Mouse (Mus musculus): ENCODE results near the gene Atcay. TPM values are rescaled to one million over a fixed set of nuclear protein-coding genes. Genes with fewer than 3 reads are reported as not detected.

Gene Atcay
- polyA plus RNA-seq, 1 experiment, result 2.4 TPM

DNA sequence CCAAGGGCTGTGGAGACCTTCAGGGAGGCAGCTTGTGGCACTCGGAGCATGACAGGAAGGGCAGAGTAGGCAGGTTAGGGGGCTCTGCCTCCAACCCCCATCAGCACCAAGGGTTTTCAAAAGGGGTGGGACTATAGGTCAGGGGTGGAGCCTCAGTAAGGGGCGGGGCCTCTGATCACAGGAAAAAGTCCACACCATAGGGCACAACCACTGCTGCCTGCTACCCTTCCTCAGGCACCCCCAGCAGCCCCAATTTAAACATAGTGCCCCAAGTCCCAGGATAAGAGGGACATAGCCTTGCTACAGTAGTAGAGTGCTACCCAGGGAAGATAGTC lies 68.3 kb downstream of the Atcay start:
- no peaks in the 10 kb centered on the region for H3K27me3 ChIP-seq (ENCODE audit: control insufficient read depth, insufficient read depth, low read length)
- WGBS, result 69% methylated on average over 2 of the region's 2 CpGs
- peaks cover 12% of the 10 kb centered on the region for H3K4me1 ChIP-seq (replicated peaks; ENCODE audit: control insufficient read depth, insufficient read depth, low read length)
- H3K36me3 ChIP-seq (ENCODE audit: control insufficient read depth, insufficient read depth, low read length), result peaks cover 4% of the 10 kb centered on the region; the same call in 1 of the 2 replicates
- no peak for DNase-seq
- TF ChIP-seq CTCF (IDR thresholded peaks at IDR 0.05; ENCODE audit: borderline replicate concordance, control insufficient read depth, extremely low read depth, insufficient read depth, low read length, poor library complexity) (no peak), POLR2A (IDR thresholded peaks at IDR 0.05; ENCODE audit: control insufficient read depth, extremely low read depth, insufficient read depth, low read length, poor library complexity) (no peak)
- H3K4me3 ChIP-seq (ENCODE audit: control insufficient read depth, insufficient read depth, low read length), result no peak overlapping the region
- no peak overlapping the region for H3K27ac ChIP-seq (ENCODE audit: control insufficient read depth, insufficient read depth, low read length)

DNA sequence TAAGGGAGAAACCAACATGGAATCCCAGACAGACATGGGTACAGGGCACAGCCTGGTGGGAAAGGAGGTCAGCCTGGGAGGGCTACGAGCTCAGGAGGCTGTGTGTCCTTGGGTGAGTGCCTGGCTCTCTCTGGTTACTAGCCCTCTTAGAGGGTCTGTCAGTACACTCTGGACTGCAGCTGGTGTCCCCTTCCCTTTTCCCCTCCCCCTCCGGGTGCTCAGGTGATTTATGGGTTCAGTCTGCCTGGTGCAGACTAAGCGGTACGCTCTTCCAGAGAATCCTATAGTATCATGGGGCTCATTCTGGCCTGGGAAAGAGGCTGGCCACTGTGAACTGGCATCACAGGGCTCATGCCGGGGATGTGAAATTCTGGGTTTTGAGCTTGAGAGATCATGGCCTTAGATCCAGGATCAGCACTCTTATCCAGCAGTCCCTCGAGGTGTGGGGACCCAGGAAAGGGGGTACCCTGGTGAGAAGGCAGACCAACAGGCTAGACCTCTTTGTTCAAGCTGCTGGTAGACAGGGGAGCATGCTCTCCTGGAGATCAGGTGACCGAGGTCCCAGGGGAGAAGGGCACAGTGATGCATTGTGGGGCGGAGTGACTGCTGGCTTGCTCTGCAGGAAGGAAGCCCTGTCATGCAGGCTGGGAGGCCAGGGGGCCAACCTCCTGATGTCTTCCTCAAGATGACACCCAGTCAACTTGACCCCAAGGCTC lies 68.9 kb downstream of the Atcay start:
- no peaks in the 10 kb centered on the region for H3K27me3 ChIP-seq (ENCODE audit: control insufficient read depth, insufficient read depth, low read length)
- WGBS, result 86% methylated on average over 8 of the region's 8 CpGs
- TF ChIP-seq POLR2A (IDR thresholded peaks at IDR 0.05; ENCODE audit: control insufficient read depth, extremely low read depth, insufficient read depth, low read length, poor library complexity) (no peak), CTCF (IDR thresholded peaks at IDR 0.05; ENCODE audit: borderline replicate concordance, control insufficient read depth, extremely low read depth, insufficient read depth, low read length, poor library complexity) (no peak)
- H3K36me3 ChIP-seq (ENCODE audit: control insufficient read depth, insufficient read depth, low read length), result peaks cover 9% of the 10 kb centered on the region
- H3K27ac ChIP-seq (ENCODE audit: control insufficient read depth, insufficient read depth, low read length), result no peak overlapping the region
- DNase-seq, result no peak
- no peak overlapping the region for H3K4me3 ChIP-seq (ENCODE audit: control insufficient read depth, insufficient read depth, low read length)
- H3K4me1 ChIP-seq (replicated peaks; ENCODE audit: control insufficient read depth, insufficient read depth, low read length), result peaks cover 8% of the 10 kb centered on the region

DNA sequence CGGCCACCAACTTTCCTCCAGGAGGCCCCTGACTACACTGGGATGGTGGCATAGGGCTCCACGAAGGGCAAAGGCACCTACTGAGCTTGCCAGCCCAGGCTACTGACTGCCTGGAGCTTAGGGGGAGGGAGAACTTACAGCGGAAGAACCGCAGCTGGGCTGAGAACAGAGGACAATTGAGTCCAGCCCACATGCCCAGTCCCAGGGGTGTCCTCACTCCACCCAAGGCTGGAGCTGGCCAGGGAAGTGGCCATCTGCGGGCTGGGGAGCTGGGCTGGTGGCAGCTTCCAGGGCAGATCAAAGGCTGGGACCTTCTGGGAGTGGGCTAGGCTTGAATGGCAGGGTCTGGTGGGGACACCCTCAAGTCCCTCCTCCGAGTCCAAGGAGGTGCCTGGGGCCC lies 75.9 kb downstream of the Atcay start:
- no peaks in the 10 kb centered on the region for H3K27me3 ChIP-seq (ENCODE audit: control insufficient read depth, insufficient read depth, low read length)
- H3K4me3 ChIP-seq (ENCODE audit: control insufficient read depth, insufficient read depth, low read length), result no peak overlapping the region
- 96% methylated on average over 6 of the region's 6 CpGs for WGBS
- peaks cover 54% of the 10 kb centered on the region for H3K36me3 ChIP-seq (ENCODE audit: control insufficient read depth, insufficient read depth, low read length)
- no peak overlapping the region for H3K27ac ChIP-seq (ENCODE audit: control insufficient read depth, insufficient read depth, low read length)
- DNase-seq, result no peak
- no peaks in the 10 kb centered on the region for H3K4me1 ChIP-seq (replicated peaks; ENCODE audit: control insufficient read depth, insufficient read depth, low read length)
- TF ChIP-seq POLR2A (IDR thresholded peaks at IDR 0.05; ENCODE audit: control insufficient read depth, extremely low read depth, insufficient read depth, low read length, poor library complexity) (no peak), CTCF (IDR thresholded peaks at IDR 0.05; ENCODE audit: borderline replicate concordance, control insufficient read depth, extremely low read depth, insufficient read depth, low read length, poor library complexity) (no peak)

Other genes with a start within 250 kb of the Atcay start
- gene Gng7, start 215.9 kb downstream of the Atcay start, polyA plus RNA-seq (2012; rRNA removed), result 0.63 and 0.80 TPM in 2 replicates
- gene Diras1, start 205.2 kb downstream of the Atcay start, polyA plus RNA-seq (2012; rRNA removed), result 0.05 and 0.13 TPM in 2 replicates
- 52.7 and 57.6 TPM in 2 replicates for gene Slc39a3, start 193.4 kb downstream of the Atcay start, polyA plus RNA-seq (2012; rRNA removed)
- gene Sgta, start 170.7 kb downstream of the Atcay start, polyA plus RNA-seq (2012; rRNA removed), result 265 and 279 TPM in 2 replicates
- 30.7 and 35.7 TPM in 2 replicates for gene Thop1, start 160.8 kb downstream of the Atcay start, polyA plus RNA-seq (2012; rRNA removed)
- gene Creb3l3, start 132.0 kb downstream of the Atcay start, polyA plus RNA-seq (2012; rRNA removed), result 0.39 and 1.0 TPM in 2 replicates
- 214 and 285 TPM in 2 replicates for gene Map2k2, start 124.9 kb downstream of the Atcay start, polyA plus RNA-seq (2012; rRNA removed)
- gene Zbtb7a, start 95.6 kb downstream of the Atcay start, polyA plus RNA-seq (2012; rRNA removed), result 66.0 and 87.5 TPM in 2 replicates
- 67.6 and 72.9 TPM in 2 replicates for gene Pias4, start 62.9 kb downstream of the Atcay start, polyA plus RNA-seq (2012; rRNA removed)
- 2,100 and 2,369 TPM in 2 replicates for gene Eef2, start 54.2 kb downstream of the Atcay start, polyA plus RNA-seq (2012; rRNA removed)
- 95.9 and 103 TPM in 2 replicates for gene Dapk3, start 47.8 kb downstream of the Atcay start, polyA plus RNA-seq (2012; rRNA removed)
- gene 4930442H23Rik, start 47.0 kb downstream of the Atcay start, polyA plus RNA-seq (2012; rRNA removed), result not detected in 2 replicates
- gene Nmrk2, start 28.8 kb downstream of the Atcay start, polyA plus RNA-seq (2012; rRNA removed), result 0.12 TPM in 1 of 2 replicates, not detected in the other
- gene Zfr2, start 2.3 kb upstream of the Atcay start, polyA plus RNA-seq (2012; rRNA removed), result 9.1 and 9.6 TPM in 2 replicates
- 19.5 and 21.0 TPM in 2 replicates for gene Matk, start 22.1 kb upstream of the Atcay start, polyA plus RNA-seq (2012; rRNA removed)
- gene Mrpl54, start 36.1 kb upstream of the Atcay start, polyA plus RNA-seq (2012; rRNA removed), result 102 and 118 TPM in 2 replicates
- gene Apba3, start 36.1 kb upstream of the Atcay start, polyA plus RNA-seq (2012; rRNA removed), result 125 and 136 TPM in 2 replicates
- 27.5 and 34.5 TPM in 2 replicates for gene Tjp3, start 60.7 kb upstream of the Atcay start, polyA plus RNA-seq (2012; rRNA removed)
- 212 and 239 TPM in 2 replicates for gene Pip5k1c, start 62.1 kb upstream of the Atcay start, polyA plus RNA-seq (2012; rRNA removed)
- gene Cactin, start 90.3 kb upstream of the Atcay start, polyA plus RNA-seq (2012; rRNA removed), result 89.3 and 89.6 TPM in 2 replicates
- 310 and 312 TPM in 2 replicates for gene Tbxa2r, start 97.9 kb upstream of the Atcay start, polyA plus RNA-seq (2012; rRNA removed)
- gene Gipc3, start 112.4 kb upstream of the Atcay start, polyA plus RNA-seq (2012; rRNA removed), result 0.70 and 0.82 TPM in 2 replicates
- gene Hmg20b, start 119.6 kb upstream of the Atcay start, polyA plus RNA-seq (2012; rRNA removed), result 199 and 209 TPM in 2 replicates
- gene Mfsd12, start 126.7 kb upstream of the Atcay start, polyA plus RNA-seq (2012; rRNA removed), result 65.3 and 85.5 TPM in 2 replicates
- 12.7 TPM in 2 replicates for gene 4930404N11Rik, start 135.0 kb upstream of the Atcay start, polyA plus RNA-seq (2012; rRNA removed)
- 181 and 201 TPM in 2 replicates for gene Fzr1, start 147.7 kb upstream of the Atcay start, polyA plus RNA-seq (2012; rRNA removed)
- 119 and 123 TPM in 2 replicates for gene Dohh, start 153.6 kb upstream of the Atcay start, polyA plus RNA-seq (2012; rRNA removed)
- gene Gm48551, start 153.6 kb upstream of the Atcay start, polyA plus RNA-seq (2012; rRNA removed), result 4.1 and 5.3 TPM in 2 replicates
- 7.5 and 8.4 TPM in 2 replicates for gene Gm48552, start 158.2 kb upstream of the Atcay start, polyA plus RNA-seq (2012; rRNA removed)
- 49.7 and 51.1 TPM in 2 replicates for gene Smim24, start 162.2 kb upstream of the Atcay start, polyA plus RNA-seq (2012; rRNA removed)
- gene Nfic, start 224.8 kb upstream of the Atcay start, polyA plus RNA-seq (2012; rRNA removed), result 26.3 and 26.7 TPM in 2 replicates